ENCODE assay signal across 25 mouse cellular contexts in genomic region chr8:31576129-31576528, GRCm38 (mm10).
A peak's percentile ranks its signal among the peaks of the same experiment; 100 is the strongest.
DNase-seq lines count a peak whose midpoint lies in the region; ATAC-seq and TF ChIP-seq lines count a peak whose summit lies in the region.
"Had no signal": no experiment of that assay in that cellular context is flagged by ENCODE, and none has a peak within 500 bp of the region (broad histone marks: within the 10 kb centered on the region; RNA-seq: fewer than 3 reads in every experiment).

No protein-coding gene starts in this region.

- WGBS in kidney, adult 2 months = 51% methylated on average over 2 of the region's 2 CpGs
- 43% methylated on average over 2 of the region's 2 CpGs for WGBS in lung, embryonic 15.5 days
- 67% methylated on average over 2 of the region's 2 CpGs for WGBS in lung, adult 2 months

- TF ChIP-seq POLR2A in kidney, adult 2 months (IDR thresholded peaks at IDR 0.05; ENCODE audit: low read depth, low read length) = no peak
- TF ChIP-seq POLR2A in lung, adult 2 months (IDR thresholded peaks at IDR 0.05; ENCODE audit: borderline replicate concordance, extremely low read depth, low read depth, low read length) = no peak

- H3K4me2 ChIP-seq in lung, embryonic 15.5 days = no peak overlapping the region
- H3K4me2 ChIP-seq: embryonic facial prominence, embryonic 12.5 days; embryonic facial prominence, embryonic 15.5 days; forebrain, embryonic 15.5 days; heart, embryonic 13.5 days; hindbrain, embryonic 14.5 days had no signal

- DNase-seq in kidney, adult 2 months = peak; percentile 4
- no peak for DNase-seq in kidney, postnatal 14 days
- DNase-seq in lung, adult 2 months = no peak
- peak; percentile 14 for DNase-seq in NIH3T3 (ENCODE audit: low read depth)
- no peak for DNase-seq in right cerebral cortex, postnatal 4 days
- DNase-seq: adrenal gland, adult 2 months; adrenal gland, postnatal 14 days; cerebellum, adult 11 months; cerebellum, adult 2 months; cerebellum, adult 9-11 months; cerebellum, postnatal 25 days; gastrocnemius, postnatal 10 days; gastrocnemius, postnatal 36 days; heart, adult 2 months; heart, postnatal 14 days; heart, postnatal 4 days had no signal

- H3K9me3 ChIP-seq in lung, embryonic 15.5 days = no peaks in the 10 kb centered on the region
- H3K9me3 ChIP-seq: embryonic facial prominence, embryonic 12.5 days; embryonic facial prominence, embryonic 15.5 days; forebrain, embryonic 15.5 days; heart, embryonic 10.5 days; heart, embryonic 13.5 days had no signal

- no peaks in the 10 kb centered on the region for H3K4me1 ChIP-seq in kidney, adult 2 months (ENCODE audit: control insufficient read depth, insufficient read depth, low read length)
- no peaks in the 10 kb centered on the region for H3K4me1 ChIP-seq in lung, embryonic 15.5 days
- no peaks in the 10 kb centered on the region for H3K4me1 ChIP-seq in lung, adult 2 months (ENCODE audit: control insufficient read depth, insufficient read depth, low read length)
- H3K4me1 ChIP-seq: embryonic facial prominence, embryonic 12.5 days; embryonic facial prominence, embryonic 15.5 days; forebrain, embryonic 15.5 days; heart, embryonic 10.5 days; heart, embryonic 13.5 days had no signal

- no peaks in the 10 kb centered on the region for H3K36me3 ChIP-seq in kidney, adult 2 months (ENCODE audit: control insufficient read depth, insufficient read depth, low read length)
- no peaks in the 10 kb centered on the region for H3K36me3 ChIP-seq in lung, embryonic 15.5 days
- H3K36me3 ChIP-seq: embryonic facial prominence, embryonic 12.5 days; embryonic facial prominence, embryonic 15.5 days; forebrain, embryonic 15.5 days; heart, embryonic 10.5 days; heart, embryonic 13.5 days had no signal

- no peak overlapping the region for H3K9ac ChIP-seq in lung, embryonic 15.5 days
- H3K9ac ChIP-seq: embryonic facial prominence, embryonic 12.5 days; embryonic facial prominence, embryonic 15.5 days; forebrain, embryonic 15.5 days; heart, embryonic 13.5 days; hindbrain, embryonic 14.5 days had no signal

- ATAC-seq in lung, embryonic 15.5 days (ENCODE audit: borderline replicate concordance, extremely low read depth, low FRiP score, low TSS enrichment) = peak; percentile 83
- ATAC-seq: forebrain, embryonic 15.5 days; hindbrain, postnatal 0 days; Patski had no signal

- H3K27ac ChIP-seq in kidney, adult 2 months (ENCODE audit: insufficient read depth, low read depth, low read length) = no peak overlapping the region
- no peak overlapping the region for H3K27ac ChIP-seq in lung, embryonic 15.5 days
- H3K27ac ChIP-seq: embryonic facial prominence, embryonic 12.5 days; embryonic facial prominence, embryonic 15.5 days; forebrain, embryonic 15.5 days; heart, adult 2 months; heart, embryonic 10.5 days; heart, embryonic 13.5 days; hindbrain, embryonic 14.5 days; hindbrain, postnatal 0 days had no signal

- no peak overlapping the region for H3K4me3 ChIP-seq in kidney, adult 2 months (ENCODE audit: insufficient read depth, low read depth, low read length)
- H3K4me3 ChIP-seq in lung, embryonic 15.5 days = no peak overlapping the region
- H3K4me3 ChIP-seq in lung, adult 2 months (replicated peaks; ENCODE audit: extremely low read depth, low read depth, low read length) = no peak overlapping the region
- H3K4me3 ChIP-seq: embryonic facial prominence, embryonic 12.5 days; embryonic facial prominence, embryonic 15.5 days; forebrain, embryonic 15.5 days; heart, adult 2 months; heart, embryonic 10.5 days; heart, embryonic 13.5 days had no signal

- no peaks in the 10 kb centered on the region for H3K27me3 ChIP-seq in kidney, adult 2 months (replicated peaks; ENCODE audit: control insufficient read depth, insufficient read depth, low read length)
- H3K27me3 ChIP-seq in lung, embryonic 15.5 days = no peaks in the 10 kb centered on the region
- H3K27me3 ChIP-seq: embryonic facial prominence, embryonic 12.5 days; embryonic facial prominence, embryonic 15.5 days; forebrain, embryonic 15.5 days; heart, embryonic 13.5 days; Patski had no signal

- TF ChIP-seq CTCF in kidney, adult 2 months (conservative IDR thresholded peaks at IDR 0.05; ENCODE audit: insufficient read depth, insufficient read length, low read depth, low read length) = no peak
- no peak for TF ChIP-seq CTCF in lung, adult 2 months (IDR thresholded peaks at IDR 0.05; ENCODE audit: insufficient read depth, low read length)

Comparison
In these comparisons a context has a peak if more than half of its experiments do, and no peak if none do; other contexts are left out.
1. DNase-seq: peak in kidney, adult 2 months (single experiment) and NIH3T3 (single experiment); none in kidney, postnatal 14 days (single experiment), lung, adult 2 months (single experiment) and right cerebral cortex, postnatal 4 days (single experiment).